Mouse (Mus musculus) limb, embryonic 13.5 days (tissue): ENCODE results near the gene Mapk8. TPM values are rescaled to one million over a fixed set of nuclear protein-coding genes. Genes with fewer than 3 reads are reported as not detected.

Experiments used
- ATAC-seq: fragments of 200-750 bp; cut with Nextera tagmentation; 2 replicates; pipeline ENCODE4 v1.8.0; 2017; ENCODE audit warnings: low read depth, moderate number of reproducible peaks, moderate TSS enrichment; ENCODE audit not compliant: low FRiP score
- H3K27ac ChIP-seq: fragments of 300-500 bp; sonication (generic); 2 replicates; pipeline ENCODE4 v1.5.1; 2015; ENCODE audit warnings: inconsistent platforms, mild to moderate bottlenecking, moderate library complexity
- H3K27me3 ChIP-seq: fragments of 300-500 bp; sonication (generic); 2 replicates; pipeline ENCODE4 v1.6.1; 2015; ENCODE audit warnings: mild to moderate bottlenecking, inconsistent platforms
- H3K36me3 ChIP-seq: fragments of 300-500 bp; sonication (generic); 2 replicates; pipeline ENCODE4 v1.6.1; 2015; ENCODE audit warnings: inconsistent platforms, mild to moderate bottlenecking, moderate library complexity
- H3K4me1 ChIP-seq: fragments of 300-500 bp; sonication (generic); 2 replicates; pipeline ENCODE4 v1.6.1; 2015; ENCODE audit warnings: inconsistent platforms
- H3K4me2 ChIP-seq: fragments of 300-500 bp; sonication (generic); replicated peaks from 2 replicates; pipeline ENCODE4 v1.6.1; 2015; ENCODE audit warnings: inconsistent platforms, mild to moderate bottlenecking, moderate library complexity
- H3K4me3 ChIP-seq: fragments of 300-500 bp; sonication (generic); 2 replicates; pipeline ENCODE4 v1.5.1; 2015; ENCODE audit warnings: moderate library complexity, mild to moderate bottlenecking, inconsistent platforms
- H3K9ac ChIP-seq: fragments of 300-500 bp; sonication (generic); 2 replicates; pipeline ENCODE4 v1.6.1; 2015; ENCODE audit warnings: mild to moderate bottlenecking, inconsistent platforms
- H3K9me3 ChIP-seq: fragments of 300-500 bp; sonication (generic); 2 replicates; pipeline ENCODE4 v1.6.1; 2016; ENCODE audit warnings: inconsistent platforms
- WGBS: fragments of 180-500 bp; shearing (Covaris S2); methylation state at CpG from one replicate; pipeline ENCODE4 v1.1.7; 2015; 5-methylcytosine and 5-hydroxymethylcytosine counted together
- polyA plus RNA-seq: library from polyadenylated mRNA; unstranded; fragments of >200 nt; fragmentation: Nextera tagmentation; extraction: Ambion mirVana; gene quantifications from 2 replicates; pipeline ENCODE4 v1.2.1, GENCODE M21; 2015

Gene Mapk8
- polyA plus RNA-seq, 1 experiment from 2014 or later = 24.0 TPM

DNA sequence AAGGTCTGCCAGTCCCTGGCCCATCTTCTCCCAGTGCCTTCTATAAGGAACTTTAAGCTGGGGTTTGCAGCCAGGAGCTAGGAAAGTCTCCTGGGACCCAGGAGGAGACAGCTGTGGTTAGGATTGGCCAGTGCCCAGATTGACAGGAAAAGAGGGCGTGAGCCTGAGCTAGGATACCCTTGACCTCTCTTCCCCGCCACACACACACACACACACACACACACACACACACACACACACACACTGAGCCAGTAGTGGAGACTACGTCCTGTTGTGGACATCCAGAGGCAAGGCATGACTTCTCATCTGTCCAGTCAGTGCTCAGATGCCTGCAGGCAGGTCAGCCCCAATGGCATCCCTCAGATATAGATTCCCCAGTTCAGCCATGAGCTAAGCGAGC, 85.4 kb downstream of the Mapk8 start:
- Histone ChIP-seq H3K9ac (no peak overlapping the region), H3K4me2 (no peak overlapping the region), H3K4me3 (no peak overlapping the region), H3K36me3 (no peaks in the 10 kb centered on the region), H3K27me3 (peaks cover 13% of the 10 kb centered on the region; the same call in 1 of the 2 replicates), H3K9me3 (no peaks in the 10 kb centered on the region), H3K4me1 (peaks cover 10% of the 10 kb centered on the region; the same call in 1 of the 2 replicates), H3K27ac (no peak overlapping the region)
- ATAC-seq = no peak
- 52% methylated on average over 3 of the region's 4 CpGs for WGBS

- ATAC-seq = no peak
- no peaks in the 10 kb centered on the region for H3K36me3 ChIP-seq
- peaks cover 13% of the 10 kb centered on the region; the same call in 1 of the 2 replicates for H3K27me3 ChIP-seq
- H3K4me1 ChIP-seq = peaks cover 14% of the 10 kb centered on the region; the same call in 1 of the 2 replicates
- H3K4me2 ChIP-seq = no peak overlapping the region
- 88% methylated on average over 8 of the region's 8 CpGs for WGBS
- no peak overlapping the region for H3K9ac ChIP-seq
- H3K9me3 ChIP-seq = no peaks in the 10 kb centered on the region
- H3K4me3 ChIP-seq = no peak overlapping the region
- H3K27ac ChIP-seq = no peak overlapping the region
Observed at GRCm38 (mm10) chr14:33358891-33359290, 88.1 kb downstream of the Mapk8 start.

DNA sequence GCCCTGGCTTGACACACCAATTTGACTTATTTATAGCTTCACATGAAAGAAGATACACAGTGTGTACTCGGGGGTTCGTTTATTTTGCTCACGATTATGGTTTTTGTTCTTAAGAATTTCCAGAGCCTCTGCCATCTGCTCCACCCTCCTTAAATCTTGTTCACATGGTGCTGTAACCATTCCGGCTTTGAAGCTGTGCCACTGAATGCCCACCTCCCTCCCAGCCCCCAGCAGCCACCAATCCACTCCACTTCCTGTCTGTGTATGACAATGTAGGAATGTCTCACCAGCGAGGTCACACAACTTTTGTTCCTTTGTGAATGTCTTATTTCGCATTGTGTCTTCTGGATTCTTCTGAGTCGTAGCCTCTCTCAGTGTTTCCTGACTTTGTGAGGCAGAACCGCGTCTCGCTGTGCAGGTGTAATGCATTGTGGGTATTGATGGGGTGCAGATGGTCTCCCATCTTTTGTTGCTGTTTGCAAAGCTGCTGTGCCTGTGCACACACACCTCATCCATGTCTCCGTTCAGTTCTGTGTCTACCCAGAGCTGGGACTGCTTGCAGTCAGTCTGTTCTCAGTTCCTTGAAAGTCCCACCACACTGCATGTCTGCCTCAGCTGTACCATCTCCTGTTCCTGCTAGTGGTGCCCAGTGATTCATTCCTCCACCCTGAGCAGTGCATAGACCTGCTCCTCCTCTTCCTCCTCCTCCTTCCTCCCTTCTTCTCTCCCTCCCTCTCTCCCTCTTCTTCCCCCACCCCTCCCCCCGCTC, 89.2 kb downstream of the Mapk8 start:
- Histone ChIP-seq H3K36me3 (no peaks in the 10 kb centered on the region), H3K27ac (no peak overlapping the region), H3K4me1 (peaks cover 11% of the 10 kb centered on the region; the same call in 1 of the 2 replicates), H3K27me3 (peaks cover 6% of the 10 kb centered on the region), H3K9ac (no peak overlapping the region), H3K4me2 (no peak overlapping the region), H3K9me3 (no peaks in the 10 kb centered on the region), H3K4me3 (no peak overlapping the region)
- no peak for ATAC-seq
- WGBS = 65% methylated on average over 12 of the region's 12 CpGs

GRCm38 (mm10) chr14:33355276-33355675, 91.7 kb downstream of the Mapk8 start:
- ATAC-seq = no peak
- no peaks in the 10 kb centered on the region for H3K9me3 ChIP-seq
- WGBS = 83% methylated on average over 5 of the region's 5 CpGs
- peaks cover 26% of the 10 kb centered on the region for H3K27me3 ChIP-seq
- H3K4me3 ChIP-seq = no peak overlapping the region
- H3K4me1 ChIP-seq = peaks cover 13% of the 10 kb centered on the region; the same call in 1 of the 2 replicates
- no peaks in the 10 kb centered on the region for H3K36me3 ChIP-seq
- H3K4me2 ChIP-seq = no peak overlapping the region
- H3K9ac ChIP-seq = no peak overlapping the region
- no peak overlapping the region for H3K27ac ChIP-seq

DNA sequence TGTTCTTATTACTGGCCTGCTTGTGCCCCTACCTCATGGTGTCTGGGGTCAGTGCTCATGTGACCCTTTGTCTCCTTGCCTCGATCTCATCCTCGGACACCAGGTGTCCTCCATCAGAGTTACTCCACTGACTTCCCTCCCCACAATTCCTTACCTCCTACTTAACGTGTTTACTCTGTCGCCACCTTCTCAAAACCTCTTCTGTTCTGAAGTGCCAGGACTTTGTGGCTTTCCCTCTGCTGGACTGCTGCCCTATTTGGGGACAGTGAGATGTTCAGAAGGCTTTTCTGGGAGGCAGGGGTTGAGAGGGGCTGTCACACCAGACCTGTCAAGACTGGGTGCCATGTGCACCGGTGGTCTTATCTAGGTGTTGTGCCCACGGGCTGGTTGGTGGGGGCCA, 94.1 kb downstream of the Mapk8 start:
- no peaks in the 10 kb centered on the region for H3K9me3 ChIP-seq
- H3K4me3 ChIP-seq = no peak overlapping the region
- H3K9ac ChIP-seq = no peak overlapping the region
- no peak for ATAC-seq
- peaks cover 13% of the 10 kb centered on the region; the same call in 1 of the 2 replicates for H3K4me1 ChIP-seq
- no peaks in the 10 kb centered on the region for H3K36me3 ChIP-seq
- H3K4me2 ChIP-seq = no peak overlapping the region
- H3K27ac ChIP-seq = no peak overlapping the region
- peaks cover 44% of the 10 kb centered on the region for H3K27me3 ChIP-seq
- WGBS = 77% methylated on average over 6 of the region's 6 CpGs

GRCm38 (mm10) chr14:33351984-33352722, 94.8 kb downstream of the Mapk8 start:
- Histone ChIP-seq H3K27ac (no peak overlapping the region), H3K4me3 (peak overlapping the region; percentile 51; the same call in 1 of the 2 replicates), H3K36me3 (no peaks in the 10 kb centered on the region), H3K4me2 (peak overlapping the region; percentile 92), H3K27me3 (peaks cover 44% of the 10 kb centered on the region), H3K4me1 (peaks cover 13% of the 10 kb centered on the region; the same call in 1 of the 2 replicates), H3K9me3 (no peaks in the 10 kb centered on the region), H3K9ac (no peak overlapping the region)
- WGBS = 76% methylated on average over 6 of the region's 6 CpGs
- ATAC-seq = no peak

DNA sequence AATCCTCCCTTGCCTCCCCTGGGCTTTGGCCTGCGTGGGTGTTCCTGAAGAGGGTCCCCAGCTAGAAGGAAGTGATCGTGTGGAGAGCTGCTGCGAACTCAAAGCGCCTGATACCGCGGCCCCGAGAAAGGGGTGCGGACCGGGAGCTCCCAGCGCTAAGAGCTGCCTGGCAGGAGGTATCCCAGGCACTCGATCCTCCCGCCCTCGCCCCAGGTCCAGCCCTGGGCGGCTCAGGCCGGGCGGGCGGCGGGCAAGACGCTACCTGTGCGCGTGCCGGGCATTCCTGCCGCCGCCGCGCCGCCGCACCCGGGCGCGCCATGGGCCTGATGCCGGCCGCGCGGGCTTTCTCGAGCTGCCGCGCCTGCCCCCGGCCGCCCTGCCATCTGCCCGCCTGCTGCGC, 95.9 kb downstream of the Mapk8 start:
- peaks cover 13% of the 10 kb centered on the region; the same call in 1 of the 2 replicates for H3K4me1 ChIP-seq
- WGBS = under 1% methylated on average over 42 of the region's 42 CpGs
- H3K36me3 ChIP-seq = no peaks in the 10 kb centered on the region
- H3K27me3 ChIP-seq = peaks cover 44% of the 10 kb centered on the region
- ATAC-seq = 0 out of 2 replicates have a peak, but pooled peaks have one; percentile 49
- peak overlapping the region; percentile 70 for H3K9ac ChIP-seq
- no peak overlapping the region for H3K27ac ChIP-seq
- peak overlapping the region; percentile 51 for H3K4me3 ChIP-seq
- H3K4me2 ChIP-seq = peak overlapping the region; percentile 92
- no peaks in the 10 kb centered on the region for H3K9me3 ChIP-seq

DNA sequence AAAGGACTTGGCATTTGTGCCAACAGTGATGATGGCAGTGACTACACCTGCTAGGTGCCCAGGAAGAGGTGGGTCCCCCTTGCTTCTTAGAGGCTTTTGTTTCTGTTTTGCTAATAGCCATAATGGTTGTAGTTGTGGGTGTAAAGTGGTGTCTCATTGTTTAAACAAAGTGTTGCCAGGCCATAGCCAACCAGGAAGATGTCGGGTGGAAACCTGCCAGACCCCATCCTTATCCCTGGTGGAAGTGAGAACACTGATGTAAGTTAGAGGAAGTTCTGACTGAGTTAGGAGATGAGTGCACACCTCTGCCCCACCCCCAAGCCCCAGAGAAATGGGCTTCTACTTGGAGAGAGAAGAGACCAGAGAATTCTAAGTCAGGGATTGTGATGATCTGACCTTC, 98.8 kb downstream of the Mapk8 start:
- peaks cover 44% of the 10 kb centered on the region for H3K27me3 ChIP-seq
- peaks cover 9% of the 10 kb centered on the region; the same call in 1 of the 2 replicates for H3K4me1 ChIP-seq
- no peak overlapping the region for H3K4me2 ChIP-seq
- no peak overlapping the region for H3K27ac ChIP-seq
- H3K36me3 ChIP-seq = no peaks in the 10 kb centered on the region
- H3K9ac ChIP-seq = no peak overlapping the region
- no peaks in the 10 kb centered on the region for H3K9me3 ChIP-seq
- ATAC-seq = no peak
- H3K4me3 ChIP-seq = no peak overlapping the region
- WGBS = 65% methylated on average over 1 of the region's 1 CpGs

- Histone ChIP-seq H3K9me3 (no peaks in the 10 kb centered on the region), H3K4me1 (peaks cover 9% of the 10 kb centered on the region; the same call in 1 of the 2 replicates), H3K4me3 (no peak overlapping the region), H3K9ac (no peak overlapping the region), H3K4me2 (no peak overlapping the region), H3K27me3 (peaks cover 45% of the 10 kb centered on the region), H3K27ac (no peak overlapping the region), H3K36me3 (no peaks in the 10 kb centered on the region)
- ATAC-seq = no peak
- 65% methylated on average over 4 of the region's 4 CpGs for WGBS
Observed at GRCm38 (mm10) chr14:33347738-33348137, 99.2 kb downstream of the Mapk8 start.

GRCm38 (mm10) chr14:33346546-33346945, 100.4 kb downstream of the Mapk8 start:
- peaks cover 33% of the 10 kb centered on the region for H3K27me3 ChIP-seq

GRCm38 (mm10) chr14:33343131-33343725, 103.7 kb downstream of the Mapk8 start:
- no peak overlapping the region for H3K27ac ChIP-seq
- no peak overlapping the region for H3K4me3 ChIP-seq
- 87% methylated on average over 14 of the region's 14 CpGs for WGBS
- peaks cover 3% of the 10 kb centered on the region; the same call in 1 of the 2 replicates for H3K27me3 ChIP-seq
- no peaks in the 10 kb centered on the region for H3K36me3 ChIP-seq
- no peak for ATAC-seq
- no peaks in the 10 kb centered on the region for H3K4me1 ChIP-seq
- no peak overlapping the region for H3K4me2 ChIP-seq
- H3K9me3 ChIP-seq = no peaks in the 10 kb centered on the region
- H3K9ac ChIP-seq = no peak overlapping the region

More at GRCm38 (mm10) chr14:33346546-33346945, 100.4 kb downstream of the Mapk8 start:
- H3K4me3 ChIP-seq = no peak overlapping the region
- H3K4me2 ChIP-seq = no peak overlapping the region
- H3K4me1 ChIP-seq = peaks cover 8% of the 10 kb centered on the region; the same call in 1 of the 2 replicates
- ATAC-seq = no peak
- H3K9me3 ChIP-seq = no peaks in the 10 kb centered on the region
- no peak overlapping the region for H3K9ac ChIP-seq
- H3K27ac ChIP-seq = no peak overlapping the region
- H3K36me3 ChIP-seq = no peaks in the 10 kb centered on the region
- 69% methylated on average over 6 of the region's 6 CpGs for WGBS

DNA sequence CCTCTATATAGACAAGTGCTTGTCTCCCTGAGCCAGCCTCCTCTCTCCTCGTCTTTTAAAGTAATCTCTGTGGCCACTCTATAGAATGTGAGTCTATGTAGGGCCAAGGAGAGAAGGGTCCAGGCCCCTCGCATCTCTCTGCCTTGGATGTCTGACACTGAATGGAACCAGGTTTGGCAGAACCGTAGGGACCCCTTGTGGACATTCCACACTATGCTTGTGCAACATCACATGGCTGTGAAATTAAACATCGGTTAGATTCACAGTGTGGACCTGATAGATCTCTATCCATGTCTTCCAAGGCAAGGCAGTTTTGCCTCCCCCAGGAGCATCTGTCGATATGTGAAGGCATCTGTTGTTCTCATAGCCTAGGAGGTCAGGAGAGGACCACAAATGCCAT, 108.3 kb downstream of the Mapk8 start:
- 72% methylated on average over 5 of the region's 5 CpGs for WGBS
- H3K4me1 ChIP-seq = 0 out of 2 replicates have a peak, but pooled peaks cover 7% of the 10 kb centered on the region

More for the DNA sequence above, 108.3 kb downstream of the Mapk8 start:
- no peaks in the 10 kb centered on the region for H3K9me3 ChIP-seq
- no peak for ATAC-seq
- H3K36me3 ChIP-seq = no peaks in the 10 kb centered on the region
- H3K9ac ChIP-seq = no peak overlapping the region
- H3K4me3 ChIP-seq = no peak overlapping the region
- no peak overlapping the region for H3K27ac ChIP-seq
- peaks cover 3% of the 10 kb centered on the region; the same call in 1 of the 2 replicates for H3K27me3 ChIP-seq
- no peak overlapping the region for H3K4me2 ChIP-seq
